Mouse (Mus musculus): Measurements from ENCODE around the gene Ubtd1. TPM values are rescaled to one million over a fixed set of nuclear protein-coding genes. Genes with fewer than 3 reads are reported as not detected.
"Not testable (repeated sequence)": the region's sequence is repeated elsewhere in the genome, so short reads cannot be mapped to it uniquely, and the experiment has no call there.

Ubtd1 gene
- polyA plus RNA-seq, 1 experiment from 2014 or later, result 12.8 TPM

GRCm38 (mm10) chr19:42071886-42072608, 90.5 kb downstream of the Ubtd1 start:
- no peak overlapping the region for H3K4me2 ChIP-seq
- no peaks in the 10 kb centered on the region for H3K27me3 ChIP-seq (replicated peaks)
- peaks cover 7% of the 10 kb centered on the region; the same call in 1 of the 2 replicates for H3K4me1 ChIP-seq
- no peak overlapping the region for H3K9ac ChIP-seq
- ATAC-seq (ENCODE audit: extremely low read depth, insufficient number of reproducible peaks, low FRiP score, low TSS enrichment), result no peak
- H3K36me3 ChIP-seq, result peaks cover 10% of the 10 kb centered on the region
- H3K9me3 ChIP-seq, result no peaks in the 10 kb centered on the region
- H3K4me3 ChIP-seq, result no peak overlapping the region
- H3K27ac ChIP-seq (replicated peaks), result no peak overlapping the region
- WGBS, result 72% methylated on average over 15 of the region's 15 CpGs

GRCm38 (mm10) chr19:42072802-42073201, 91.2 kb downstream of the Ubtd1 start:
- H3K4me1 ChIP-seq, result peaks cover 7% of the 10 kb centered on the region; the same call in 1 of the 2 replicates
- WGBS, result 61% methylated on average over 7 of the region's 7 CpGs
- no peaks in the 10 kb centered on the region for H3K9me3 ChIP-seq

GRCm38 (mm10) chr19:42075051-42075450, 93.5 kb downstream of the Ubtd1 start:
- no peak overlapping the region for H3K9ac ChIP-seq
- H3K27me3 ChIP-seq (replicated peaks), result no peaks in the 10 kb centered on the region
- ATAC-seq (ENCODE audit: extremely low read depth, insufficient number of reproducible peaks, low FRiP score, low TSS enrichment), result no peak
- H3K4me2 ChIP-seq, result no peak overlapping the region
- H3K27ac ChIP-seq (replicated peaks), result no peak overlapping the region
- H3K4me1 ChIP-seq, result no peaks in the 10 kb centered on the region
- H3K4me3 ChIP-seq, result no peak overlapping the region
- H3K9me3 ChIP-seq, result no peaks in the 10 kb centered on the region
- peaks cover 10% of the 10 kb centered on the region for H3K36me3 ChIP-seq
- WGBS, result 67% methylated on average over 2 of the region's 2 CpGs

More at GRCm38 (mm10) chr19:42072802-42073201, 91.2 kb downstream of the Ubtd1 start:
- Histone ChIP-seq H3K36me3 (peaks cover 10% of the 10 kb centered on the region), H3K9ac (no peak overlapping the region), H3K27me3 (replicated peaks) (no peaks in the 10 kb centered on the region), H3K4me3 (no peak overlapping the region), H3K27ac (replicated peaks) (no peak overlapping the region), H3K4me2 (no peak overlapping the region)
- ATAC-seq (ENCODE audit: extremely low read depth, insufficient number of reproducible peaks, low FRiP score, low TSS enrichment), result no peak

- 87% methylated on average over 16 of the region's 16 CpGs for WGBS
- H3K27ac ChIP-seq (replicated peaks), result no peak overlapping the region
- no peak for ATAC-seq (ENCODE audit: extremely low read depth, insufficient number of reproducible peaks, low FRiP score, low TSS enrichment)
- no peak overlapping the region for H3K4me3 ChIP-seq
- no peaks in the 10 kb centered on the region for H3K9me3 ChIP-seq
- H3K36me3 ChIP-seq, result peaks cover 10% of the 10 kb centered on the region
- H3K4me1 ChIP-seq, result no peaks in the 10 kb centered on the region
- H3K4me2 ChIP-seq, result no peak overlapping the region
- H3K9ac ChIP-seq, result no peak overlapping the region
- H3K27me3 ChIP-seq (replicated peaks), result no peaks in the 10 kb centered on the region
These were observed 94.4 kb downstream of the Ubtd1 start for GRCm38 (mm10) chr19:42075992-42076391.

- Histone ChIP-seq H3K9me3 (no peaks in the 10 kb centered on the region), H3K9ac (no peak overlapping the region), H3K27ac (replicated peaks) (no peak overlapping the region), H3K4me3 (no peak overlapping the region), H3K4me2 (no peak overlapping the region), H3K36me3 (peaks cover 10% of the 10 kb centered on the region), H3K27me3 (replicated peaks) (no peaks in the 10 kb centered on the region), H3K4me1 (no peaks in the 10 kb centered on the region)
- 86% methylated on average over 8 of the region's 8 CpGs for WGBS
- ATAC-seq (ENCODE audit: extremely low read depth, insufficient number of reproducible peaks, low FRiP score, low TSS enrichment), result no peak
These were observed 97.0 kb downstream of the Ubtd1 start for GRCm38 (mm10) chr19:42078566-42078965.

GRCm38 (mm10) chr19:42079006-42079405, 97.4 kb downstream of the Ubtd1 start:
- Histone ChIP-seq H3K4me1 (no peaks in the 10 kb centered on the region), H3K36me3 (peaks cover 10% of the 10 kb centered on the region), H3K4me3 (no peak overlapping the region), H3K9me3 (no peaks in the 10 kb centered on the region), H3K27me3 (replicated peaks) (no peaks in the 10 kb centered on the region), H3K4me2 (no peak overlapping the region), H3K27ac (replicated peaks) (no peak overlapping the region), H3K9ac (no peak overlapping the region)
- 85% methylated on average over 12 of the region's 12 CpGs for WGBS
- no peak for ATAC-seq (ENCODE audit: extremely low read depth, insufficient number of reproducible peaks, low FRiP score, low TSS enrichment)

- Histone ChIP-seq H3K36me3 (peaks cover 10% of the 10 kb centered on the region), H3K27ac (replicated peaks) (no peak overlapping the region), H3K4me1 (no peaks in the 10 kb centered on the region), H3K9me3 (no peaks in the 10 kb centered on the region), H3K27me3 (replicated peaks) (no peaks in the 10 kb centered on the region), H3K9ac (no peak overlapping the region), H3K4me3 (no peak overlapping the region), H3K4me2 (no peak overlapping the region)
- ATAC-seq (ENCODE audit: extremely low read depth, insufficient number of reproducible peaks, low FRiP score, low TSS enrichment), result no peak
- 68% methylated on average over 5 of the region's 5 CpGs for WGBS
These were observed 98.4 kb downstream of the Ubtd1 start for GRCm38 (mm10) chr19:42079950-42080349.

- H3K4me3 ChIP-seq, result no peak overlapping the region
- H3K36me3 ChIP-seq, result peaks cover 5% of the 10 kb centered on the region; the same call in 1 of the 2 replicates
- 75% methylated on average over 11 of the region's 11 CpGs for WGBS
- H3K4me1 ChIP-seq, result peaks cover 1% of the 10 kb centered on the region
- H3K27ac ChIP-seq (replicated peaks), result no peak overlapping the region
- H3K27me3 ChIP-seq (replicated peaks), result no peaks in the 10 kb centered on the region
- ATAC-seq (ENCODE audit: extremely low read depth, insufficient number of reproducible peaks, low FRiP score, low TSS enrichment), result no peak
- H3K9ac ChIP-seq, result no peak overlapping the region
- H3K4me2 ChIP-seq, result no peak overlapping the region
- H3K9me3 ChIP-seq, result no peaks in the 10 kb centered on the region
These were observed 98.9 kb downstream of the Ubtd1 start for GRCm38 (mm10) chr19:42080469-42080868.

GRCm38 (mm10) chr19:42081613-42082012, 100.0 kb downstream of the Ubtd1 start:
- not testable (repeated sequence) for H3K27me3 ChIP-seq (replicated peaks); ATAC-seq (ENCODE audit: extremely low read depth, insufficient number of reproducible peaks, low FRiP score, low TSS enrichment); H3K4me2 ChIP-seq; H3K9ac ChIP-seq; H3K36me3 ChIP-seq; H3K27ac ChIP-seq (replicated peaks); H3K4me3 ChIP-seq; H3K4me1 ChIP-seq; H3K9me3 ChIP-seq
- 88% methylated on average over 5 of the region's 5 CpGs for WGBS

Other genes starting within 250 kb of the Ubtd1 start
- 0.10 and 0.32 TPM in 2 replicates for gene Slit1, start 238.1 kb upstream of the Ubtd1 start, polyA plus RNA-seq (2015; fragmentation: Nextera tagmentation; extraction: Ambion mirVana)
- gene Arhgap19, start 179.7 kb upstream of the Ubtd1 start, polyA plus RNA-seq (2015; fragmentation: Nextera tagmentation; extraction: Ambion mirVana), result 11.9 and 13.4 TPM in 2 replicates
- 2.1 and 2.2 TPM in 2 replicates for gene Frat1, start 151.8 kb upstream of the Ubtd1 start, polyA plus RNA-seq (2015; fragmentation: Nextera tagmentation; extraction: Ambion mirVana)
- gene Frat2, start 133.6 kb upstream of the Ubtd1 start, polyA plus RNA-seq (2015; fragmentation: Nextera tagmentation; extraction: Ambion mirVana), result 1.6 and 2.1 TPM in 2 replicates
- gene Rrp12, start 85.6 kb upstream of the Ubtd1 start, polyA plus RNA-seq (2015; fragmentation: Nextera tagmentation; extraction: Ambion mirVana), result 10.4 and 11.8 TPM in 2 replicates
- 780 and 862 TPM in 2 replicates for gene Pgam1, start 69.8 kb upstream of the Ubtd1 start, polyA plus RNA-seq (2015; fragmentation: Nextera tagmentation; extraction: Ambion mirVana)
- 46.5 and 47.1 TPM in 2 replicates for gene Exosc1, start 48.3 kb upstream of the Ubtd1 start, polyA plus RNA-seq (2015; fragmentation: Nextera tagmentation; extraction: Ambion mirVana)
- gene Zdhhc16, start 48.3 kb upstream of the Ubtd1 start, polyA plus RNA-seq (2015; fragmentation: Nextera tagmentation; extraction: Ambion mirVana), result 55.3 and 57.5 TPM in 2 replicates
- 17.2 and 22.1 TPM in 2 replicates for gene Mms19, start 606 bp upstream of the Ubtd1 start, polyA plus RNA-seq (2015; fragmentation: Nextera tagmentation; extraction: Ambion mirVana)
- not detected in 2 replicates for gene Ankrd2, start 54.2 kb downstream of the Ubtd1 start, polyA plus RNA-seq (2015; fragmentation: Nextera tagmentation; extraction: Ambion mirVana)
- gene Hoga1, start 63.8 kb downstream of the Ubtd1 start, polyA plus RNA-seq (2015; fragmentation: Nextera tagmentation; extraction: Ambion mirVana), result 0.44 and 1.4 TPM in 2 replicates
- gene 4933411K16Rik, start 70.5 kb downstream of the Ubtd1 start, polyA plus RNA-seq (2015; fragmentation: Nextera tagmentation; extraction: Ambion mirVana), result not detected in 2 replicates
- gene Morn4, start 104.6 kb downstream of the Ubtd1 start, polyA plus RNA-seq (2015; fragmentation: Nextera tagmentation; extraction: Ambion mirVana), result 15.2 and 15.3 TPM in 2 replicates
- 14.5 and 16.9 TPM in 2 replicates for gene Pi4k2a, start 108.7 kb downstream of the Ubtd1 start, polyA plus RNA-seq (2015; fragmentation: Nextera tagmentation; extraction: Ambion mirVana)
- gene Avpi1, start 147.3 kb downstream of the Ubtd1 start, polyA plus RNA-seq (2015; fragmentation: Nextera tagmentation; extraction: Ambion mirVana), result 30.6 and 34.2 TPM in 2 replicates
- 7.4 and 7.7 TPM in 2 replicates for gene Marveld1, start 165.6 kb downstream of the Ubtd1 start, polyA plus RNA-seq (2015; fragmentation: Nextera tagmentation; extraction: Ambion mirVana)
- 20.2 and 22.2 TPM in 2 replicates for gene Zfyve27, start 182.2 kb downstream of the Ubtd1 start, polyA plus RNA-seq (2015; fragmentation: Nextera tagmentation; extraction: Ambion mirVana)
- gene Sfrp5, start 220.5 kb downstream of the Ubtd1 start, polyA plus RNA-seq (2015; fragmentation: Nextera tagmentation; extraction: Ambion mirVana), result 4.4 and 5.4 TPM in 2 replicates